Mouse (Mus musculus): ENCODE measurements around the gene Entpd3.

The Entpd3 gene

DNA sequence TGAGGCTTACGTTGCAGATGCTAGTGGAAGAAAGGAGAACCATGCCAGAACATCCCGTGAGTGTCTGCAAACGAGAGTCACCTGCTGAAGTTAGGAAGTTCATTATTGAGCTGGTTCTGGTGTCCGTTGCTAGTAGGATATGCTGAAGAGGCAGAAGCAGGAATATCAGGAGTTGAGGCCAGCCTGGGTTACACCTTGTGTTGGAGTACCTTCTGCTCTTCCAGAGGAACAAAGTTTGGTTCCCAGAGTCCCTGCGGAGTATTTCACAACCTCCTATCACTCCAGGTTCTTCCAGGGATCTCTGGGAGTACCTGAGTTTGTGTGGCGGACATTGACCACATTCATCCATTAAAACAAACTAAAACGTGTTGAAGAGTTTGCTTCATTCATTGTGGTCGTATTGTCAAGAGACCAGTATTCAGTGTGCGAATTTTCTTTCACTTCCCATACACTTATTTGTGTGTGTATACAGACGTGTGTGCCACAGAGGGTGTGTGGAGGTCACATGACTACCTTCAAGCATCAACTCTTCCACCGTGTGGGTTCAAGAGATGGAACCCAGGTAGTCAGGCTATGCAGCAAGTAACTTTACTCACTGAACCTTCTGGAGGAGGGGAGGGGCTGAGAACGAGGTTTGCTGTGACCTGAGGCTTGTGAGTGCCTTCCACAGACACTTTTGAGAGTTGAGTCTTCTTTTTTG lies 38.2 kb downstream of the Entpd3 start:
- in situ Hi-C loops (cut with MboI; ENCODE audit: low sequenced_read_pairs) = no loop called here

- in situ Hi-C loops (cut with MboI; ENCODE audit: low sequenced_read_pairs) = no loop called here
Measured at GRCm38 (mm10) chr9:120578701-120579100, 39.1 kb downstream of the Entpd3 start.

- in situ Hi-C loops (cut with MboI; ENCODE audit: low sequenced_read_pairs) = no loop called here
Measured at GRCm38 (mm10) chr9:120579808-120580207, 40.2 kb downstream of the Entpd3 start.

DNA sequence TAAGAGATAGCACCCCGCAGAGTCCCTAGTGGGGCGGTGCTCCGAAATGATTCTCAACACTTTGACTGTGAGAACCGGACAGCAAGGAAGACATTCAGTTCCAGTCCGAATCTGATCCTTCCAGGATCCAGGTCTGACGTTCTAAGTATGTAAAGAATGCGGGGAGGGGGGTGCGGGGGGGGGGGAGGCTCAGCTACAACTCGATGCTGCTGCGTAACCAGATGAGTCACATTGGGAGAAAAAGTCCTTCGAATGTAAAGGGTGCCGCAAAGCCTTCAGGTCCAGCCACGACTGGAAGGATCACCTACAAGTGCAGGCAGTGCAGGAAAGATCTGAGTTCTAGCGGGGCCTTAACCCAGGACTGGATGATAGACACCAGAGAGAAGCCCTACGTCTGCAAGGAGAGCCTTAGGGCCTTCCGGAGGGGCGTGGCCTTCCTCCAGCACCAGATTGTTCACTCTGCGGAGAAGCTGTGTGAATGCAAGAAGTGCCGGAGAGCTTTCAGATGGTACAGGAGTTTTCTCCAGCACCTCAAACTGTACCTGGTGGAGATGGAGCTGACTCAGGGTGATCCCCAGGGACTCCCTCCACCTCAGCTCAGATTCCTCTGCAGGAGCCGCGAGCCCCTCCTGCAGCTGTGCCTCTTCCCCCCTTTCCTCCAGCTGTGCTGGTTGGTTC lies 42.5 kb downstream of the Entpd3 start:
- in situ Hi-C loops (cut with MboI; ENCODE audit: low sequenced_read_pairs) = no loop called here

DNA sequence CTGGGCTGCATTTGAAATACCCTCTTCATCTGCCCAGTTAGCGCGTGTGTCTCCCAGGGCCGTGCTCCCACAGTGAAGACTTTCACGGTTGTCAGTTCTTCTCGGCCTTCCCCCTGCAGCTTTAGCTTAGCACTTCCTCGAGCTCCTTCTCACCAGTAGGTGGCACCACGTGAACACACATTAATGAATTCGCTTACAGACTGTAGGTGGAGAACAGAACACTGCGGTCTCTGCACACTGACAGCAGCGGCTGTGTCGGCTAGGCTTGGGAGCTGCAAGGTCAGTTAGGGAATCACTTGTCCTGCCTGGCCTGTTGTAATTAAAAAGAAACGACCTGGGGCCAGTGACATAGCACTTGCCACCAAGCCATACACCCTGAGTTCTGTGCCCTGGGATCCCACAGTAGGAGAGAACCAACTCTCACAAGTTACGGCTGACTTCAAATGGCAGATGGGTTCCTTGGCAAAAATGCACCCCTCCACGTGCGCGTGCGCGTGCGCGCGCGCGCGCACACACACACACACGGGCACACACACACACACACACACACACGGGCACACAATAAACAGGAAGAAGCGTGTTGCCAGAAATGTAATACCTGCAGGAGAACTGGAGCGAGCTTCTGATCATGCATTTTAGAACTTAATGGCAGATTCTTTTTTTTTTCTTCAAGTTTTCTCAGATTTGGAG lies 43.1 kb downstream of the Entpd3 start:
- in situ Hi-C loops (cut with MboI; ENCODE audit: low sequenced_read_pairs) = no loop called here

DNA sequence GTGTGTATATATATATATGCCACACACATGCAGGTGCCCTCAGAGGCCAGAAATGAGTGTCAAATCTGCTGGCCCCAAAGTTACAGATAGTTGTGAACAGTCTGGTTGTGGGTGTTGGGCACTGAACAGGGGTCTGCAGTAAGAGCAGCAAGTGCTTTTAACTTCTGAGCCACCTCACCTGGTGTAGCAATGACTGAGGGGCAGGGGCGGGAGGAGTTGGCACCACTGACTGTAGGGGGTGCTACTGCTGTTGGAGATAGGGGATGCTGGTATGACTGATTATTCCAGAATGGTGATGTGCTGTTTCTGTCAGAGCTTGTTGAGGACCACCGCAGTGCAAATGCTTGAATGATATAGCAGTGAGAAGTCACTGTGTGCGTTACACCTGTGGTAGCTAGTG lies 43.7 kb downstream of the Entpd3 start:
- in situ Hi-C loops (cut with MboI; ENCODE audit: low sequenced_read_pairs) = no loop called here

DNA sequence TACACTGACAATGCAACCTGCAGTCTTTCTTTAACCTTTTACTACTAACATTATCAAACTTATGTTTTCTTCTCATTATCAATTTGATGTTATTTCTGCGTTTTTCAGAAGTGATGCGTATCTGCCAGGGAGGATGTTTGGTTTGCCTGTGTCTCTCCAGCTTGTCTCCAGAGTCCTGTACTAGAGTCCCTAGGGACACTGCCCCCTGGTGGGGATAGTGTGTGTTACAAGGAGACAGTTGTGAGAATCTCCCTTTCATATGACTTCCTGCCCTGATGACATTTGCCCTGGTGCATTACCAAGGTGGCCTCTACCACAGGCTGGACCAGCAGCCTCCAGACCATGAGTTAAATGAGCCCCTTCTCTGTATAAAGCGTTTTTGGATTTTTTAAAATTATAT lies 46.9 kb downstream of the Entpd3 start:
- in situ Hi-C loops (cut with MboI; ENCODE audit: low sequenced_read_pairs) = no loop called here

DNA sequence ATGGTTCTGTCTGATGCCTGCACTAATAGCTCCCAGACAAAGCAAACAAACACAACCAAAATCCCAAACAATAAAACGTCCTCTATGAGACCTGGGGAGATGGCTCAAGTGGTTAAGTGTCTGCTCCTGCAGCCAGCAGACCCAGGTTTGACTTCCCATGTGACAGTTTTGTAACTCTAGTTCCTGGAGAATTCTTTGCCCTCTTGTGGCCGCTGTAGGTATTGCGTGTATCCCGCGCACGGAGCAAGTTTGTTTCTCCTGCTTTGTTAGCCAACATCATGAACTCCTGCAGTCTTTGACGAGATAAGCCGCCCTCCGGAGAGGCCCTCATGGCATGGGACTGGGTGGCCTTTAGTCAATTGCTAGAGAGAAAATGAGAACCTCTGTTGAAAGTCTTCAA lies 51.9 kb downstream of the Entpd3 start:
- in situ Hi-C loops (cut with MboI; ENCODE audit: low sequenced_read_pairs) = no loop called here

- in situ Hi-C loops (cut with MboI; ENCODE audit: low sequenced_read_pairs) = no loop called here
Measured at GRCm38 (mm10) chr9:120593383-120594101, 53.9 kb downstream of the Entpd3 start.

- in situ Hi-C loops (cut with MboI; ENCODE audit: low sequenced_read_pairs) = no loop called here
Measured at GRCm38 (mm10) chr9:120594839-120595238, 55.2 kb downstream of the Entpd3 start.

- in situ Hi-C loops (cut with MboI; ENCODE audit: low sequenced_read_pairs) = no loop called here
Measured at GRCm38 (mm10) chr9:120595306-120595705, 55.7 kb downstream of the Entpd3 start.

DNA sequence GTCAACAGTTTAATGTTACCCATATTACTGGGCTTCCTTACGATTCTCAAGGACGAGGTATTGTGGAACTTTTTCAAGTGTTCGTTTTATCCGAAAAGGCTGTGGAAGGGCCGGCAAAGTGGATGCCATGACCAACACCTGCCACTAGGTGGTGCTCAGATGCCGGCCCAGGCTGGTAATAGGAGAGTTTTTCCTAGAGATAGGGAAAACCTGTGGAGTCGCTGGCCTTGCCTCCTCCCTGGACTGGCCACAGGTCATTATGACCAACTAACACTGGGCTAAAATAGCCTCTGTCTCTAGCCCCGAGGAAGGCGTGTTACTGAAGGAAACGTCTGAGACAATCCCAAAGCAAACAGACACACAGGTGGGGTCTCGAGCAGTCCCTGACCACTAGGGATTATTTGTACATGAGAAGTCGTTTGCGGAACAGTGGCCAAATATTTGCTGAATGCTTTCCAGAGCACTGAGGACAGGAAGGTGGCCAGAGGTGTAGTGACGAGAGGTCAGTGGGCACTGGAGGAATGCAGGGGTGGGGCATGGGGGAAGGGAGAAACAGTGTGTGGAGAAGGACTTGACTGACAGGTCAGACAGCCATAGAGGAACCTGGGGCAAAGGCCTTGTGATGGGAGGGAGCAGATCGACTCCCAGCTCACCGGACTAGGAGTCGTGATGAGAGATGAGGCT lies 62.0 kb downstream of the Entpd3 start:
- in situ Hi-C loops (cut with MboI; ENCODE audit: low sequenced_read_pairs) = no loop called here

DNA sequence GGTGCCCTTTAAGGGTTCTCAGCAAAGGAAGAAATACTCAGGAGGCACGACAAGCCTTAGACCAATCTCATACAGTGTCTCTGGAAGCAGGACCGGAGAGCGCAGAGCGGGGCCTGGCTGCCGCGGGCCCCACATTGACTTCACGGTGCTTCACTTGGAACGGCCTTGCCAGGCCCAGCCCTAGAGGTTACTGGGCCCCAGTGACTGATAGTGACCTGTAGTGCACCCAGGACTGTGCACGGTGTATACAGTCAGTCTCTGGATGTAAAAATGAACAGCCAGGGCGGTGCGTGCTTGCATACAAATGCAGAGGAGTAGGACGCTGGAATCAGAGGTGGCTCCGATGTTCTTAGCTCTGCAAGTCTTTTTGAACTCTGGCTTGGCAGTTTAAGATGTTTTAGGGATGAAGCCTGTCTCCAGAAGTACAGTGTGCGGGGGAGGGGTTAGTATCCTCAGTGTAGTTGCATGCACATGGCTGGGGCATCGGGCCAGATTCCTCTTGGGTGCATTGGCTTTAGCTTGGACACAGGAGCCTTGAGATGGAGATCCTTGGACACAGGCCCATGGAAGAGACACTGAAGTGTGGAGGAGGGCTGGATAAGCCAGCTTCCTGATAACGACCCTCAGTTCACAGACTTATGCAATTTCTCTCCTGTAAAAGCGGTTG lies 62.7 kb downstream of the Entpd3 start:
- in situ Hi-C loops (cut with MboI; ENCODE audit: low sequenced_read_pairs) = no loop called here

- in situ Hi-C loops (cut with MboI; ENCODE audit: low sequenced_read_pairs) = no loop called here
Measured at GRCm38 (mm10) chr9:120602839-120603511, 63.4 kb downstream of the Entpd3 start.

DNA sequence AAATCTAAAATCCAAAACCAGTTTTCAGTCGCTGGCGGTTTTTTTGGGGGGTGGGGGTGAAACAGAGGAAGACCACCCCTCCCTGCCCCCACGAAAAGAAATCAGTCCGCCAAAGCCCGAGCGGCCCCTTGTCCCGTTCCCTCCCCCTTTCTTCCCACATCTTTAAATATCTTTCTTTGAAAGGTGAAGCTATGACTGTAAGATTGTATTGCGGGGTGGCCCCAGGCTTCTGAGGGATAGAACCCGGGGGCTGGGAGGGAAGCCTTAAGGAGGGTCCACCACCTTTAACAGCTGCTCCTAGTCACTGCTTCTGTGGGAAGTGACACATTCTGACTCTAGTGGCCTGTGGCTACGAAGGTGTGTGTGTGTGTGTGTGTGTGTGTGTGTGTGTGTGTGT lies 63.9 kb downstream of the Entpd3 start:
- in situ Hi-C loops (cut with MboI; ENCODE audit: low sequenced_read_pairs) = no loop called here

- in situ Hi-C loops (cut with MboI; ENCODE audit: low sequenced_read_pairs) = no loop called here
Measured at GRCm38 (mm10) chr9:120603956-120604355, 64.3 kb downstream of the Entpd3 start.

DNA sequence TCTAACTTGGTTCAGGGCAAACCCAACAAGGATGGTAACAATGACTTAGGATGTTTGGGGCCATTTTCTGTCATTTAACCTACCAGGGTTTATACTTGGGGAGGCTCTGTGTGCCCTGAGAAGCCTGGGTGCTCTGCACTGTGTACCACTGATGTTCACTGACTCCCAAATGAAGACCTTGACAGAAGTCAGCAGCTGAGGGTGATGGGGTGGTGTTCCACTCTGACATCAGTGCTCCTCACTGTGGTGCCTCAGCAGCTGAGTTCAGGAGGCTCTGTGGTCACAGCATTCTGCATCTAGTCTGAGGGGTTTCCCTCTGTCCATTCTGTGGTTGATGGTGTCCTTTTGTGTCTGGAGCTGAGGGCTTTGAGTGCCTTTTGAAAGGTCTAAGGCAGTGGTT lies 71.4 kb downstream of the Entpd3 start:
- in situ Hi-C loops (cut with MboI; ENCODE audit: low sequenced_read_pairs) = no loop called here

DNA sequence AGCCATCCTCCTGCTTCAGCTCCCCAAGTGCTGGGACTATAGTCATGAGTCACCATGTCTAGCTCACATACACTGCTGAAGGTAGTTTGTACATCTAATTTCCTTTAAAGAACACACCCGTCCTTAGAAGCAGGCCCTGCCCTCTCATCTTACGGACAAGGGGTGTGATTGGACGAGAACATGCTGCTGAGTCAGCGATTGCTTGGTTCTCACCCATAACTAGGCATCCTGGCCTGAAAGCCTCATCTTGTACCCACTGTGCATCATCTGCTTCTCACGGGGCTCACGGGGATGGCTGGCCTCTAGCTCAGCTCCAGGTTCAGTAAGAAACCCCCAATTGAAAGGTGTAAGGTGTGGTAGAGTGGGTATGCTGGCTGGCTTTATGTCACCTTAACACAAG lies 74.4 kb downstream of the Entpd3 start:
- in situ Hi-C loops (cut with MboI; ENCODE audit: low sequenced_read_pairs) = no loop called here

Data from CH12F3 (cell line).